Mouse (Mus musculus) thymus, adult 2 months (tissue): ENCODE results near the gene Cdc14b.

Source experiments
- CTCF ChIP-seq: fragments of 200-500 bp; IDR thresholded peaks from 2 replicates; pipeline ENCODE4 v1.5.1; 2012; ENCODE audit warnings: mild to moderate bottlenecking, control low read depth, low read length, moderate library complexity, borderline replicate concordance; ENCODE audit not compliant: control insufficient read depth, poor library complexity, insufficient read depth; ENCODE audit errors: extremely low read depth
- POLR2A ChIP-seq: fragments of 200-500 bp; IDR thresholded peaks from 2 replicates; pipeline ENCODE4 v1.6.1; 2012; ENCODE audit warnings: mild to moderate bottlenecking, low read length, control low read depth, moderate library complexity; ENCODE audit not compliant: control insufficient read depth, poor library complexity, insufficient read depth; ENCODE audit errors: extremely low read depth

DNA sequence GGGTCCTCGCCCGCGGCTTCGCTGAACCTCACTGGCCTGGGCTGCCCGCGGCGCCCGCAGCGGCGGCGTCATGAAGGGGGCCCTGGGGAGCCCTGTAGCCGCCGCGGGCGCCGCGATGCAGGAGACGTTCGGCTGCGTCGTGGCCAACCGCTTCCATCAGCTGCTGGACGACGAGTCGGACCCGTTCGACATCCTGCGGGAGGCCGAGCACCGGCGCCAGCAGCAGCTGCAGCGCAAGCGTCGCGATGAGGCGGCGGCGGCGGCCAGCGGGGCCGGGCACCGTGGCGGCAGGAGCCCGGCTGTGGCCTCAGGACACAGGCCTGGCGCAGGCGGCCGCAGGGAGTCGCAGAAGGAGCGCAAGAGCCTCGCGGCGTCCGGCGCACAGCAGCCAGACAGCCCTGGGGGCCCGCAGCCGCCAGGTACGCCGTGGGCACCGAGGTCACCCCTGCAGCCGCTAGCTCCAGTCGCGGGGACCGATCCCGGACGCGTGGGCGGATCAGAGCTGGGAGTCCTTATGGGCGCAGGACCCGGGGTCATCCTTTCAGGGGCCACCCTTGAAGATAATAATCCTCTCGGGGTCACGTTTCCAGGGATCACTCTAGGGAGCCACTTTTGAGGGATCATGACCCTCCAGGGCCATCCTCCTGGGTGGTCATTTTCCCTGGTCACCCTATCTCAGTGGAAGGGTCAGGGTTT is 113.0 kb downstream of the Cdc14b start:
- TF ChIP-seq CTCF = no peak
- TF ChIP-seq POLR2A = peak; percentile 10; the same call in 1 of the 2 replicates
